Mouse (Mus musculus): ENCODE measurements around the gene Gm10203. TPM values are rescaled to one million over a fixed set of nuclear protein-coding genes. Genes with fewer than 3 reads are reported as not detected.

The Gm10203 gene
- polyA plus RNA-seq, 1 experiment from 2014 or later: not detected

DNA sequence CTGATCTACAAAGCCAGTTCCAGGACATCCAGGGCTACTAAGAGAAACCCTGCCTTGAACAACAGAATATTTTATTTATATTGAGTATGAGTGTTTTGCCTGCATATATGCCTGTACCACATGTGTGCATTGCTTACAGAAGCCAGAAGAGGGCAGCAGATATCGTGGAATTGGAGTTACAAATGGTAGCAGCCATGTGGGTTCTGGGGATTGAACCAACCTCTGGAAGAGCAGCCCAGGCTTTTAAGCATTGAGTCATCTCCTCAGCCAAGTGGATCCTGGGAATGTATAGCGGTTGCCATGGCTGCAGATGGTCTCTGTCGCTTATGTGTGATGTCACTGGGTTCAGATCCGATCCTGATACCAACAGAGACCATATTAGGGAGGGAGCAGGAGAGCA, 3.3 kb upstream of the Gm10203 start:
- Histone ChIP-seq H3K4me1 (ENCODE audit: control insufficient read depth, insufficient read depth, low read length) (no peaks in the 10 kb centered on the region), H3K9me3 (ENCODE audit: control insufficient read depth, low read length) (no peaks in the 10 kb centered on the region), H3K27me3 (ENCODE audit: control insufficient read depth, insufficient read depth, low read length) (no peaks in the 10 kb centered on the region), H3K36me3 (ENCODE audit: control insufficient read depth, insufficient read depth, low read length) (no peaks in the 10 kb centered on the region), H3K27ac (ENCODE audit: low read depth, low read length) (no peak overlapping the region), H3K4me2 (ENCODE audit: low read depth) (no peak overlapping the region), H3K9ac (ENCODE audit: low read length) (no peak overlapping the region), H3K4me3 (ENCODE audit: low read depth, low read length) (no peak overlapping the region)
- ATAC-seq (ENCODE audit: insufficient read depth, low FRiP score, low TSS enrichment): no peak
- DNase-seq (ENCODE audit: low spot score): peak; percentile 46
- 73% methylated on average over 4 of the region's 4 CpGs for WGBS

DNA sequence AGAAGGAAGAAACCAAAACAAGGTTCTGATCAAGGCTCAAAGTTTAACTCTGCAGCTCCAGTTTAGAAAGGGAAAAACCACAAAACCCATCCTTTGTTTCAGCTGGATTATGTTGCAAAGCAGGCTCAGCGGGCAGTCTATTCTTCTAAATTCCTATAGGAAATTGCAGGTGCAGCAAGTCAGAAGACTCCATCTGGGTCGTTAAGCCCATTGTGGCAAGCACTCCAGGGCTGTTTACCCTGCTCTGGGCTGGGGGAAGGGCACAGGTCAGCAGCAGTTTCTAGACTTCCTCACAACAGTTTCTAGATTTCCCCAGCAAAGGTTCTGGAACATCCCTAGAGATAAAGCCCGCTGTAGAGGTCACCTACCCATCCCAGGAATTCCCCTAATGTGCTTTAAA, 1.1 kb downstream of the Gm10203 start:
- 16% methylated on average over 3 of the region's 3 CpGs for WGBS
- ATAC-seq (ENCODE audit: insufficient read depth, low FRiP score, low TSS enrichment): no peak

DNA sequence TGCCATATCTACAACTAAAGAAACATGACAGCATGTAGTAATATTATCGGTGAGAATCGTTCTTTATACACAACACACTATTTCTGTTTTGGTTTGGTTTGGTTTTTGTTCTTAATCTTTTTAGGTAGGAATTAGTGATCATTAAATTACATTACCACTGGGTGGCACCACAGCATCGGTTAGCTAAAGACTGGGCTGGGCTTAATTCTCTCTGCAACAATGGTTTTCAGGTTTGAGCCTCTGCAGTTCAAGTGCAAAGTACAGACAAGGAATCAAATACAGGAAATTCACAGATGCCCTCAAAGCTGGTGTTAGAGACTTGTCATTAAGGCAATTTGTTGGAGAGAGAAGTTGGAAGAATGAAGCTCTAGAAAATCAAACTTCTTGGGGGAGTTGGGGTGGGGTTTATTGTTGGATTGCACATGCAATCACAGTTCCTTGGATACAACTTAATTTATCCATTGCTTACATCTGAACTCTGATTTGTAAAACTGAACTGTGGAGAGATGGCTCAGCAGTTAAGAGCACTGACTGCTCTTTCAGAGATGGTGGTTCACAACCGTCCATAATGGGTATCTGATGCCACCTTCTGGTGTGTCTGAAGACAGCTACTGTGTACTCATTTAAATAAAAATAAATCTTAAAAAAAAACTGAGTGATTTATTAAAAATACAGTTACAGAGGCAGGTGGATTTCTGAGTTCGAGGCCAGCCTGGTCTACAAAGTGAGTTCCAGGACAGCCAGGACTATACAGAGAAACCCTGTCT, 2.5 kb downstream of the Gm10203 start:
- DNase-seq (ENCODE audit: low spot score) (peak; percentile 44), ATAC-seq (ENCODE audit: insufficient read depth, low FRiP score, low TSS enrichment) (peak; percentile 52; the same call in 1 of the 2 replicates)
- H3K4me2 ChIP-seq (ENCODE audit: low read depth): no peak overlapping the region
- H3K9ac ChIP-seq (ENCODE audit: low read length): no peak overlapping the region
- H3K4me3 ChIP-seq (ENCODE audit: low read depth, low read length): no peak overlapping the region
- H3K27me3 ChIP-seq (ENCODE audit: control insufficient read depth, insufficient read depth, low read length): no peaks in the 10 kb centered on the region
- H3K36me3 ChIP-seq (ENCODE audit: control insufficient read depth, insufficient read depth, low read length): no peaks in the 10 kb centered on the region
- no peak overlapping the region for H3K27ac ChIP-seq (ENCODE audit: low read depth, low read length)
- H3K4me1 ChIP-seq (ENCODE audit: control insufficient read depth, insufficient read depth, low read length): peaks cover 6% of the 10 kb centered on the region
- H3K9me3 ChIP-seq (ENCODE audit: control insufficient read depth, low read length): no peaks in the 10 kb centered on the region
- 17% methylated on average over 5 of the region's 5 CpGs for WGBS

More for the DNA sequence above, 1.1 kb downstream of the Gm10203 start:
- Histone ChIP-seq H3K4me2 (ENCODE audit: low read depth) (no peak overlapping the region), H3K4me1 (ENCODE audit: control insufficient read depth, insufficient read depth, low read length) (peaks cover 6% of the 10 kb centered on the region), H3K36me3 (ENCODE audit: control insufficient read depth, insufficient read depth, low read length) (no peaks in the 10 kb centered on the region), H3K27ac (ENCODE audit: low read depth, low read length) (no peak overlapping the region), H3K9ac (ENCODE audit: low read length) (no peak overlapping the region), H3K27me3 (ENCODE audit: control insufficient read depth, insufficient read depth, low read length) (no peaks in the 10 kb centered on the region), H3K9me3 (ENCODE audit: control insufficient read depth, low read length) (no peaks in the 10 kb centered on the region), H3K4me3 (ENCODE audit: low read depth, low read length) (no peak overlapping the region)
- DNase-seq (ENCODE audit: low spot score): no peak

DNA sequence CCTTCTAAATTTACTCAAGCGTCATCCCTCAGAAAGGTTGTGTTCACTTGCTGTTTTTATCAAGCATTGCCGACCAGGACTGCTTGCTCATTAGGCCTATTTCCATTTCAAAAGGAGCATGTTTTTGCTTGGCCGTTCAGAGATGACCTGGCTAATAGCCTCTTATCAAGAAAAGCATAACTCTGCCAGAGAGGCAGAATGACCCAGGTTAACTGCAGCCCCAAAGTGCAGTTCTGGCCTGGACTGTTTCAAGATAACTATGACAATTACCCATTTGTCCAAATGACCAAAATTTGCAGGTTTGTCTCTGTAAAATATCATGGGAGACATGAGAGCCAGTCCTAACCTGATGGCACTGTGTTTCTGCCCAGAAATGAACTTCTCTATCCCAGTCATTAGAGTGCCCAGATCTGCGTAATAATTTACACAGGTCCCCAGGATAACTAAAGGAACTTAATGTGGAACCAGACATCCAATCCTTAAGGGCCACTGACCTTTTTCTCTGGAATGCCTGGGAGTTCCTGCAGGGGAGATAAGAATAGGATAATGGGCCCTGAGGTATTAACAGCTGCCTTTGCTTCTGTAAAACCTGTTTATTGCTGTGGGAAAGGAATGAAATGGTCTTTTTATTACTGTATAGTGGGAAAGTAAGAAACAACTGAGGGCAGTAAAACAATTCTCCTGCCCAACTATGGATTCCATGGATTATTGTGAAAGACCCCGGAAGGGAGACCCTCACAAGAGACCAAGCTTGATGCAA, 4.6 kb downstream of the Gm10203 start:
- ATAC-seq (ENCODE audit: insufficient read depth, low FRiP score, low TSS enrichment): no peak

DNA sequence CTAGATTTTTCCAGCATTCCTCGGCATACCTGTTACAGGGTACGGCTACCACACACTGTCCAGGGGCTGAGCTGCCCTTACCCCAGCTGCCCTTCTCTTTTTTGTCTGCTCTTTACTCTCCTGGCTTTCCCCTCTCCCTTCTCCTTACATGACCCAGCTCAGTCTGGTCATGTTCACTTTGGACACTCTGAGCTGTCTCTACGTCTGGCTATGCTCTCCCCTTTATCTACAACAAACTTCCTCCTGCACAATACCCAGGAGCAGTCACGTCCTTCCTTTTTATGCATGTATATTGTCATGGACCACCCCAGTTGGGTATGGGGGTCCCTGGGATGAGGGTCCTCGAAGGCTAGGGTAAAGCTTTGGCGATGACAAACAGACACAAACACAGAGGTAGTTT, 5.7 kb downstream of the Gm10203 start:
- Histone ChIP-seq H3K4me1 (ENCODE audit: control insufficient read depth, insufficient read depth, low read length) (peaks cover 6% of the 10 kb centered on the region), H3K27ac (ENCODE audit: low read depth, low read length) (no peak overlapping the region), H3K4me2 (ENCODE audit: low read depth) (no peak overlapping the region), H3K9ac (ENCODE audit: low read length) (no peak overlapping the region), H3K9me3 (ENCODE audit: control insufficient read depth, low read length) (no peaks in the 10 kb centered on the region), H3K36me3 (ENCODE audit: control insufficient read depth, insufficient read depth, low read length) (no peaks in the 10 kb centered on the region), H3K4me3 (ENCODE audit: low read depth, low read length) (no peak overlapping the region), H3K27me3 (ENCODE audit: control insufficient read depth, insufficient read depth, low read length) (no peaks in the 10 kb centered on the region)
- 81% methylated on average over 6 of the region's 6 CpGs for WGBS
- DNase-seq (ENCODE audit: low spot score) (no peak), ATAC-seq (ENCODE audit: insufficient read depth, low FRiP score, low TSS enrichment) (no peak)

More for the DNA sequence above, 4.6 kb downstream of the Gm10203 start:
- no peak overlapping the region for H3K4me3 ChIP-seq (ENCODE audit: low read depth, low read length)
- no peaks in the 10 kb centered on the region for H3K9me3 ChIP-seq (ENCODE audit: control insufficient read depth, low read length)
- WGBS: 8% methylated on average over 5 of the region's 5 CpGs
- H3K36me3 ChIP-seq (ENCODE audit: control insufficient read depth, insufficient read depth, low read length): no peaks in the 10 kb centered on the region
- H3K9ac ChIP-seq (ENCODE audit: low read length): no peak overlapping the region
- H3K27ac ChIP-seq (ENCODE audit: low read depth, low read length): no peak overlapping the region
- H3K4me1 ChIP-seq (ENCODE audit: control insufficient read depth, insufficient read depth, low read length): peaks cover 6% of the 10 kb centered on the region
- H3K27me3 ChIP-seq (ENCODE audit: control insufficient read depth, insufficient read depth, low read length): no peaks in the 10 kb centered on the region
- H3K4me2 ChIP-seq (ENCODE audit: low read depth): no peak overlapping the region
- DNase-seq (ENCODE audit: low spot score): no peak

DNA sequence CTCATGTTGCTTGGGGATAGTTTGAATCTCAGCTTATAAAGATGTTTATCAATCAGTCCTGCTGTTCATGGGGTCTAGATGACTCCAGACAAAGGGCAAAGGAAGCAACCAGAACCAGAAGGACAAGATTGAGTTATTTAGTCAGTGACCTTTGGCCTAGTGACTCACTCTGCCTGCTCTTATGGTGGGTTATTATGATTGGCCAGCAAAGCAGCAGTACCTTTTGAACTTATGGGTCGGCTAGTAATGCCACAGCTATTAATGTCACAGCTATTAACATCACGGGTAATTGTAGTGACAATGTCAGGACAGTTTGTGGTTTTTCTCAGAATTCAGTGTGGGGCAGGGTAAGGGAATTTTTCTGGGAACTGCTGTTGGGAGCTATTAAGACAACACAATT, 8.0 kb downstream of the Gm10203 start:
- no peaks in the 10 kb centered on the region for H3K27me3 ChIP-seq (ENCODE audit: control insufficient read depth, insufficient read depth, low read length)
- ATAC-seq (ENCODE audit: insufficient read depth, low FRiP score, low TSS enrichment): no peak

DNA sequence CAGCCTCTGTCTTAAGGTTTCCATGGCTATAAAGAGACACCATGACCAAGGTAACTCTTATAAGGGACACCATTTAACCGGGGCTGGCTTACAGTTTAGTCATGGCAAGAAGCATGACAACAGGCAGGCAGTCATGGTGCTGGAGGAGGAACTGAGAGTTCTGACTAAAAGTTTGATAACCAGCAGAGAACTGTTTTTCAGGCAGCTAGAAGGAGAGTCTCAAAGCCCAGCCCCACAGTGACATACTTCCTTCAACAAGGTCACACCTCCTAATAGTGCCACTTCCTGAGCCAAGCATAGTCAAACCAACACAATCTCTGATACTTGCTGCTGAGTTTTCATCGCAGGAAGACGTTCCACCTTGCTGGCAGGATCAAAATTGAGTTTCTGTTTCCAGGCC, 9.0 kb downstream of the Gm10203 start:
- Histone ChIP-seq H3K27ac (ENCODE audit: low read depth, low read length) (no peak overlapping the region), H3K4me2 (ENCODE audit: low read depth) (no peak overlapping the region), H3K4me3 (ENCODE audit: low read depth, low read length) (no peak overlapping the region), H3K36me3 (ENCODE audit: control insufficient read depth, insufficient read depth, low read length) (no peaks in the 10 kb centered on the region), H3K9me3 (ENCODE audit: control insufficient read depth, low read length) (no peaks in the 10 kb centered on the region), H3K27me3 (ENCODE audit: control insufficient read depth, insufficient read depth, low read length) (no peaks in the 10 kb centered on the region), H3K4me1 (ENCODE audit: control insufficient read depth, insufficient read depth, low read length) (peaks cover 3% of the 10 kb centered on the region), H3K9ac (ENCODE audit: low read length) (no peak overlapping the region)
- ATAC-seq (ENCODE audit: insufficient read depth, low FRiP score, low TSS enrichment) (no peak), DNase-seq (ENCODE audit: low spot score) (no peak)
- 88% methylated on average over 3 of the region's 3 CpGs for WGBS

More for the DNA sequence above, 8.0 kb downstream of the Gm10203 start:
- WGBS: 62% methylated on average over 2 of the region's 2 CpGs
- H3K9ac ChIP-seq (ENCODE audit: low read length): no peak overlapping the region
- no peak overlapping the region for H3K4me3 ChIP-seq (ENCODE audit: low read depth, low read length)
- no peak overlapping the region for H3K27ac ChIP-seq (ENCODE audit: low read depth, low read length)
- H3K9me3 ChIP-seq (ENCODE audit: control insufficient read depth, low read length): no peaks in the 10 kb centered on the region
- no peak for DNase-seq (ENCODE audit: low spot score)
- H3K4me1 ChIP-seq (ENCODE audit: control insufficient read depth, insufficient read depth, low read length): peaks cover 6% of the 10 kb centered on the region
- H3K4me2 ChIP-seq (ENCODE audit: low read depth): no peak overlapping the region
- H3K36me3 ChIP-seq (ENCODE audit: control insufficient read depth, insufficient read depth, low read length): no peaks in the 10 kb centered on the region

DNA sequence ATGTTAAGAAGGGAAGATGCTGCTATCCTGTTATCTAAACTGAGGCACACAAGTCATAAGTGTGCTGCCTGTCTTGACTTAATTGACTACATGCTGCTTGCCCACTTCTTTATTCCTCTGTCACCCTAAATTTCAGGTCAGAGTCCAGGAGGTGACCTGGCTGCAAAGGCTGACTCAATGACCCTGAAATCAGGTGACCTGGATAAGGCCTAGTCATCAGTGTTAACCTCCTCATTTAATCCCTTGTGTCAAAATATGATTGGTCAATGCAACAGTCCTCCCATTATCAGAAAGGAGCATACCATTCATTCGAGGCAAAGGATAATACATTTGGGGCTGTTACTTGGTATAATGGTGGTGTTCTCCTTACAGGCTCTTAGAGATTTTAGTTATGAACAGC, 9.5 kb downstream of the Gm10203 start, which contains the start of gene Etfbkmt:
TSS of gene Etfbkmt (plus strand) at position 379 of the 400 bp plus-strand sequence.
- no peaks in the 10 kb centered on the region; the same call in 1 of the 2 replicates for H3K4me1 ChIP-seq (ENCODE audit: control insufficient read depth, insufficient read depth, low read length)
- H3K36me3 ChIP-seq (ENCODE audit: control insufficient read depth, insufficient read depth, low read length): no peaks in the 10 kb centered on the region
- H3K4me2 ChIP-seq (ENCODE audit: low read depth): no peak within 1 kb of the TSS
- no peak within 1 kb of the TSS for H3K9ac ChIP-seq (ENCODE audit: low read length)
- 79% methylated on average over 1 of the region's 1 CpGs for WGBS
- no peaks in the 10 kb centered on the region for H3K9me3 ChIP-seq (ENCODE audit: control insufficient read depth, low read length)
- no peaks in the 10 kb centered on the region for H3K27me3 ChIP-seq (ENCODE audit: control insufficient read depth, insufficient read depth, low read length)
- no peak within 1 kb of the TSS for H3K4me3 ChIP-seq (ENCODE audit: low read depth, low read length)
- DNase-seq (ENCODE audit: low spot score): no peak
- H3K27ac ChIP-seq (ENCODE audit: low read depth, low read length): no peak within 1 kb of the TSS
- ATAC-seq (ENCODE audit: insufficient read depth, low FRiP score, low TSS enrichment): no peak

All from neural tube, embryonic 11.5 days (tissue).